Mouse (Mus musculus) testis, adult 2 months (tissue): ENCODE results near the gene Lta.

Source experiments
- CTCF ChIP-seq: fragments of 200-500 bp; IDR thresholded peaks from 2 replicates; pipeline ENCODE4 v1.5.1; 2012; ENCODE audit warnings: low read depth, mild to moderate bottlenecking, inconsistent platforms, low read length, moderate library complexity; ENCODE audit not compliant: control insufficient read depth, insufficient read depth, insufficient replicate concordance
- POLR2A ChIP-seq: fragments of 200-500 bp; IDR thresholded peaks from 2 replicates; pipeline ENCODE4 v1.6.1; 2012; ENCODE audit warnings: low read depth, mild to moderate bottlenecking, inconsistent platforms, low read length, moderate library complexity; ENCODE audit not compliant: control insufficient read depth

- TF ChIP-seq POLR2A (no peak), CTCF (no peak)
Observed at GRCm38 (mm10) chr17:35244999-35245398, 39.8 kb upstream of the Lta start.
